Mouse (Mus musculus): ENCODE data around the gene Flot2. TPM values are rescaled to one million over a fixed set of nuclear protein-coding genes. Genes with fewer than 3 reads are reported as not detected.
A peak's percentile ranks its signal among the peaks of the same experiment; 100 is the strongest.

The Flot2 gene
- polyA plus RNA-seq, 1 experiment, result 5.4 TPM

DNA sequence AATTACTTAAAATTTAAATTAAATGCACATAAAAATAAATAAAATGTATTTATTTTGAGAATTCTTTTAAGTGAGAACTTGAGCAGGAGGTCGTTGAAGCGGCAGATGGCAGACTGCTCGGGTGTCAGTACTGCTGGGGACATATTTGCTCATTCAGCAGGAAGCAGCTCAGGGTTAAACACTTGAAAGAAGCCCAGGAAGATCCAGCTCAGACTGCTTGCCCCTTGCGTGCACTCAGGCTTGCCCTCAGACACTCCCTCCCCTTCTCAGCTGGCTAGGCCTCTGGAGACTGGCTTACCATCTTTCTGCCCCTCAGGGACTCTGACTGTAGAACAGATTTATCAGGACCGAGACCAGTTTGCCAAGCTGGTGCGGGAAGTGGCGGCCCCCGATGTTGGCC lies 19.2 kb downstream of the Flot2 start:
- TF ChIP-seq TAL1 (IDR thresholded peaks at IDR 0.05; ENCODE audit: low read length) (no peak), GATA1 (IDR thresholded peaks at IDR 0.05; ENCODE audit: low read length) (no peak)
- Histone ChIP-seq H3K27me3 (ENCODE audit: control insufficient read depth) (no peaks in the 10 kb centered on the region), H3K4me1 (ENCODE audit: control insufficient read depth) (peaks cover 76% of the 10 kb centered on the region), H3K9me3 (ENCODE audit: control insufficient read depth, low read length) (no peaks in the 10 kb centered on the region), H3K4me3 (replicated peaks) (no peak overlapping the region), H3K36me3 (ENCODE audit: control insufficient read depth) (peaks cover 84% of the 10 kb centered on the region)

DNA sequence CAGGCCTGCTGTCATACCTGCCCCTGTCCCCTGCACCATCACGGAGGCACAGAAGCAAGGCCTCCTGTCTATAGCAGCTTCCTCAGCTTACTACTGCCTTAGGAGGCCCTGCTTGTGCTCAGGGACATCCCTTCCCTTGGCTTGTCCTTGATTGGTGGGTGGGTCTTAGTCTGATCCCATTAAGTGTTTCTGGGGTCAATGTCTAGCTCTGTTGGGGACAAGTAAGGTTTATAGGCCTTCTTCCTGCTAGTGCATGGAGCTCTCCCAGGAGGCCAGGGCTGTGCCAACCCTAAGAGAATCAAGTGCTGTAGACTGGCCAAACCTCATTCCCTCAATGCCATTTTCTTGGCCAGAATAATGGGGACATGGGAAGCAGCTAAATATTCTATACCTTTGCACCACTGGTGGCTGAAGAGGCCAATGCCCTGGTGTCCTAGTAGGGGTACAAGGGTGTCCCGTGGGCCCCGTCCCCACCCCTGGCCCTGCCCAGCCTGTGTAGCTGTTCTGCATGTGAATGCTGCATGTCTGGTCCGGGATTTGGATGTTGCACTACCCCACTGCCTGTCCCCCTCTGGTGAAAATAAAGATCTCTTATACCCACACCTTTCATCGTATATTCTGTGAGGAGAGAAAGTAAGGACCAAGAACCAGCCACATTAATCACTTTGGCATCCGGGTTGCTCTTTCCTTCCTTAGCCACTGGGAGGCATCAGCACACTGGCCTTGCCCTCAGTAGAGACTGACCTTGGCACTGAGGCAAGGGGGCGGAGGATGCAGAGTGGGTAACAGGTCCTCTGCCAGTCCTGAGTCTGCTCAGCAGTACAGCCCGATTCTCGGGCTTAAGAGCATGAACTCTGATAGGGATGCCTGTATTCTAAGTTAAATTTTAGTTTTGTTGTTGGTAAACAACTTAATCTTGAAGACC lies 22.4 kb downstream of the Flot2 start:
- TF ChIP-seq GATA1 (IDR thresholded peaks at IDR 0.05; ENCODE audit: low read length) (no peak), TAL1 (IDR thresholded peaks at IDR 0.05; ENCODE audit: low read length) (no peak)
- H3K4me1 ChIP-seq (ENCODE audit: control insufficient read depth), result peaks cover 74% of the 10 kb centered on the region
- no peaks in the 10 kb centered on the region for H3K27me3 ChIP-seq (ENCODE audit: control insufficient read depth)
- H3K4me3 ChIP-seq (replicated peaks), result peak overlapping the region; percentile 44
- no peaks in the 10 kb centered on the region for H3K9me3 ChIP-seq (ENCODE audit: control insufficient read depth, low read length)
- peaks cover 65% of the 10 kb centered on the region for H3K36me3 ChIP-seq (ENCODE audit: control insufficient read depth)

DNA sequence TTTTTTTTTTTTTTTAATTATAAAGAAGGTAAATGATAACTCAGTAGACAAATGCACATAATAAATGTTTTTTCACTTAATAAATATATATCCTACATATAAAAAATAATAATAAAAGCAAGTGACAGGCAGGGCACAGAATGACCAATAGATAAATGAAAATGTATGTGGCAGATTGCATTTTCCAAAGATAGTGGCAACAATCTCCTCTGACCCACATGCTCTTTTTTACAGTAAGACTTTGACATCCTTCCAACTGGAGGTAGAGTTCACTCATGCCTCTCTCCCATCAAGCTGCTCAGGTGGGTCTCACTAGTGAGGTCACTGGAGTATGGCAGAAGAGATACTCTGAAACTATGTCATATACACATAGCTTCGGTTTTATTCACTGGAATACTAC lies 24.8 kb downstream of the Flot2 start:
- Histone ChIP-seq H3K27me3 (ENCODE audit: control insufficient read depth) (no peaks in the 10 kb centered on the region), H3K4me3 (replicated peaks) (no peak overlapping the region), H3K36me3 (ENCODE audit: control insufficient read depth) (peaks cover 60% of the 10 kb centered on the region), H3K9me3 (ENCODE audit: control insufficient read depth, low read length) (no peaks in the 10 kb centered on the region), H3K4me1 (ENCODE audit: control insufficient read depth) (peaks cover 94% of the 10 kb centered on the region)
- TF ChIP-seq GATA1 (IDR thresholded peaks at IDR 0.05; ENCODE audit: low read length), result no peak
- no peak for TF ChIP-seq TAL1 (IDR thresholded peaks at IDR 0.05; ENCODE audit: low read length)

DNA sequence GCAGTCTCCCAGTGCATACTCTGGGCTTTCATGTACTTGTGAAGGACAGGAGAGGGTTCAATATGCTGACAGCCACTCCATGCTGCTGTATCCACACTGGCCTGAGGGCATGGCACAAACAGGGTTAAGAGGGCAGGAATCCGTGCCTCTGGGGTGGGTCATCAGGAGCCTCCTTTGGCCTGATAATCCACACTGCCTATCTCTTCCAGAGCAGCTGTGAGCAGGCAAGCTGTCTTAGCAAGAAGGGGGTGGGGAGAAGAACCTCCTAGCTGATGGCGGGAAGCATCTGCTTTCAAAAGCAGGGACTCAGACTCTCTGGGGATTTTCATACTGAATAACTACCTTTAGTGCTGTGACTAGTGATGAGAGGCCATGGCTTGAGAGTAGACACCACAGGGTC lies 28.2 kb downstream of the Flot2 start:
- Histone ChIP-seq H3K4me1 (ENCODE audit: control insufficient read depth) (peaks cover 98% of the 10 kb centered on the region), H3K27me3 (ENCODE audit: control insufficient read depth) (no peaks in the 10 kb centered on the region), H3K36me3 (ENCODE audit: control insufficient read depth) (peaks cover 48% of the 10 kb centered on the region), H3K4me3 (replicated peaks) (peak overlapping the region; percentile 53), H3K9me3 (ENCODE audit: control insufficient read depth, low read length) (no peaks in the 10 kb centered on the region)
- peak; percentile 98 for TF ChIP-seq TAL1 (IDR thresholded peaks at IDR 0.05; ENCODE audit: low read length)
- peak; percentile 96 for TF ChIP-seq GATA1 (IDR thresholded peaks at IDR 0.05; ENCODE audit: low read length)

DNA sequence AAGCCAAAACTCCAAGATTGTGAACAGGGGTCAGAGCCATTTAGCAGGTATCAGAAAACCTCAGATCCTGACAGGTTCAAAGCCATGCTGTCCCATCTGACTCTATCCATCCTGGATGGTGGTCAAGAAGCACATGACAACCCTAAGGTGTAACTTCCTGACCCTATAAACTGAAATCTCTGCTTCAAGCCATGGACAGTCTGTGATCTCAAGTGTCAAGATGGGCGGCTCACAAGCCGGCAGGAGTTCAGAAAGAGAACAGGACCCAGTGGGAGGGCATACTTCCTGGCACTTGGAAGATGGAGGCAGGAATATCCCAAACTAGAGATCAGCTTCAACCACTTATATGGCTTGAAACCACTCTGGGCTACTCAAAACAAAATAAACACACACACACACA lies 28.9 kb downstream of the Flot2 start:
- H3K4me3 ChIP-seq (replicated peaks), result peak overlapping the region; percentile 53

DNA sequence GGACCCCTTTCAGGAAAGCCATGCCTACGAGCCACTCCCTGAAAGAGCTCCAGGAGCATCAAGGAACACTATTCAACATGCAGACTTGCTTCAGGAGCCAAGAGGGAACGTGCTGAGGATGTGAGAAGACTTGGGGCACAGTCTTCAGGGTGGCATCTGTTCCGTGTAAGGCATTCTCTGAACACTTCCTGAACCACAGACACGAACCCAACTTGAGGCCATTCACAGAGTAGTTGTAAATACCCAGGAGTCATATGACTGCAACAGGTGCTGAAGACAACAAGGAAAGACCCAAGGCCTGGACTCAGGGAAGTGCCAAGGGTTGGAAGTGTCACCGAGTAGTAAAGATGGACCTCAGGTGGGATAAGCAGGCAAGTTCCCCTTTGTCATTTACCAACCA lies 29.8 kb downstream of the Flot2 start:
- Histone ChIP-seq H3K27me3 (ENCODE audit: control insufficient read depth) (no peaks in the 10 kb centered on the region), H3K4me1 (ENCODE audit: control insufficient read depth) (peaks cover 98% of the 10 kb centered on the region), H3K9me3 (ENCODE audit: control insufficient read depth, low read length) (no peaks in the 10 kb centered on the region), H3K4me3 (replicated peaks) (peak overlapping the region; percentile 44), H3K36me3 (ENCODE audit: control insufficient read depth) (peaks cover 55% of the 10 kb centered on the region)
- TF ChIP-seq GATA1 (IDR thresholded peaks at IDR 0.05; ENCODE audit: low read length) (no peak), TAL1 (IDR thresholded peaks at IDR 0.05; ENCODE audit: low read length) (no peak)

More for the DNA sequence above, 28.9 kb downstream of the Flot2 start:
- peaks cover 97% of the 10 kb centered on the region for H3K4me1 ChIP-seq (ENCODE audit: control insufficient read depth)
- no peaks in the 10 kb centered on the region for H3K27me3 ChIP-seq (ENCODE audit: control insufficient read depth)
- no peaks in the 10 kb centered on the region for H3K9me3 ChIP-seq (ENCODE audit: control insufficient read depth, low read length)
- peaks cover 48% of the 10 kb centered on the region for H3K36me3 ChIP-seq (ENCODE audit: control insufficient read depth)
- TF ChIP-seq TAL1 (IDR thresholded peaks at IDR 0.05; ENCODE audit: low read length), result no peak
- TF ChIP-seq GATA1 (IDR thresholded peaks at IDR 0.05; ENCODE audit: low read length), result no peak

DNA sequence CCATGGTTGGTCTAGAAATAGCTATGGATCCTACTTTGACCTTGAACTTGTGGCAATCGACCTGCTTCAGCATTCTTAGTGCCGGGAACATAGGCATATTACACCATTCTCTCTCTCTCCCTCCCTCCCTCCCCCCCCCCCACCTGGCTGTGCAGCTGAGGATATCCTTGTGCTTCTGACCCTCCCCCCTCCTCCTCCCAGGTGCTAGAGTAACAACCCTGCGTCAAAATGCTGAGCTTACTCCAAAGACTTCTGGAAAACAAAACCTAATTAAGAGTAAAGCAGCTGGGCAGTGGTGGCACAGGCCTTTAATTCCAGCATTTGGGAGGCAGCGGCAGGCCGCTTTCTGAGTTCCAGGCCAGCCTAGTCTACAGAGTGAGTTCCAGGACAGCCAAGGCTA lies 31.4 kb downstream of the Flot2 start:
- H3K4me3 ChIP-seq (replicated peaks), result peak overlapping the region; percentile 74
- peaks cover 70% of the 10 kb centered on the region for H3K36me3 ChIP-seq (ENCODE audit: control insufficient read depth)
- TF ChIP-seq TAL1 (IDR thresholded peaks at IDR 0.05; ENCODE audit: low read length) (no peak), GATA1 (IDR thresholded peaks at IDR 0.05; ENCODE audit: low read length) (no peak)
- no peaks in the 10 kb centered on the region for H3K27me3 ChIP-seq (ENCODE audit: control insufficient read depth)
- H3K9me3 ChIP-seq (ENCODE audit: control insufficient read depth, low read length), result no peaks in the 10 kb centered on the region
- H3K4me1 ChIP-seq (ENCODE audit: control insufficient read depth), result peaks cover 95% of the 10 kb centered on the region

DNA sequence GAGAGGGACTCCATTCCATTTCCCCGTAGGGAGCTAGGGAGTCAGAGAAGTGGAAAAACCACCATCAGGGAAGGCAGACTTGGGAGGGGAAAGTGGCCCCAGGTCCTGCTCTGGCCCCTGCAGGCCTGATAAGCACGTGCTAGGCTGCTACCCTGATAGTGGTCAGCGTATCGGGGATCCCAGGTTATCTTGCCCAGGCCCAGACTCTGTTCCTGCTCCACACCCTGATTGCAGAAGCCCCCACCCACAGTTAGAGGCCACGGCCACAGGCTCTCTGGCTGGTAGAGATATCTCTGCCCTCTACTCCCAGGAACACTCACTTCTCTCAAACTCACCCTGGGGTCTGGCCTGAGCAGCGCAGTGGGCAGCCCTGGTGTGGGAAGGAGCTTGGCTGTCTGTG lies 31.9 kb downstream of the Flot2 start:
- H3K36me3 ChIP-seq (ENCODE audit: control insufficient read depth), result peaks cover 70% of the 10 kb centered on the region
- peak; percentile 98 for TF ChIP-seq GATA1 (IDR thresholded peaks at IDR 0.05; ENCODE audit: low read length)
- TF ChIP-seq TAL1 (IDR thresholded peaks at IDR 0.05; ENCODE audit: low read length), result peak; percentile 90

DNA sequence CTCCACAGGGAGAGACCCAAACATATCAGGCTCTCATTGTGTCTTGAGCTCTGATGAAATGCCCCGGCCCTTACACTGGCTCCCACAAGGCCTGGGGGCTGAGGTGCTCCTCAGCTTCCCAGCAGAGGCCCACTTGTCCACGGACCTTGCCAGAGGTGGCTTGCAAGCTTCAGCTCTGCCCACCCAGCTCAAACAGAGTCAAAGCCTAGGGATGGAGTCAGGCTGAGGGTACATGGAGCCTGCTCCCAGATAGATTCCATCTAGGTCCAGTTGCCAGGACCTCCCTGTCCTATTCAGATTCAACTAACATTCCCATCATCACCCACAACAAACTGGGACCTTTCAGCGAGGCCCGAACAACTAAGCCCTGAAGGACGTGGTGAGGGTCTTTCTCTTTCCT lies 34.2 kb downstream of the Flot2 start:
- Histone ChIP-seq H3K27me3 (ENCODE audit: control insufficient read depth) (no peaks in the 10 kb centered on the region), H3K36me3 (ENCODE audit: control insufficient read depth) (peaks cover 86% of the 10 kb centered on the region), H3K9me3 (ENCODE audit: control insufficient read depth, low read length) (no peaks in the 10 kb centered on the region), H3K4me1 (ENCODE audit: control insufficient read depth) (peaks cover 94% of the 10 kb centered on the region), H3K4me3 (replicated peaks) (peak overlapping the region; percentile 74)
- TF ChIP-seq TAL1 (IDR thresholded peaks at IDR 0.05; ENCODE audit: low read length), result no peak
- no peak for TF ChIP-seq GATA1 (IDR thresholded peaks at IDR 0.05; ENCODE audit: low read length)

More for the DNA sequence above, 31.9 kb downstream of the Flot2 start:
- Histone ChIP-seq H3K4me1 (ENCODE audit: control insufficient read depth) (peaks cover 95% of the 10 kb centered on the region), H3K9me3 (ENCODE audit: control insufficient read depth, low read length) (no peaks in the 10 kb centered on the region), H3K27me3 (ENCODE audit: control insufficient read depth) (no peaks in the 10 kb centered on the region), H3K4me3 (replicated peaks) (peak overlapping the region; percentile 74)

Data from erythroblast, embryonic 14.5 days (primary cell).